Mouse (Mus musculus): ENCODE measurements around the gene Hbb-bh1. TPM values are rescaled to one million over a fixed set of nuclear protein-coding genes. Genes with fewer than 3 reads are reported as not detected.
"Not testable (repeated sequence)": the region's sequence is repeated elsewhere in the genome, so short reads cannot be mapped to it uniquely, and the experiment has no call there.

Hbb-bh1 gene
- polyA plus RNA-seq, 1 experiment from 2014 or later, result 2.5 TPM

DNA sequence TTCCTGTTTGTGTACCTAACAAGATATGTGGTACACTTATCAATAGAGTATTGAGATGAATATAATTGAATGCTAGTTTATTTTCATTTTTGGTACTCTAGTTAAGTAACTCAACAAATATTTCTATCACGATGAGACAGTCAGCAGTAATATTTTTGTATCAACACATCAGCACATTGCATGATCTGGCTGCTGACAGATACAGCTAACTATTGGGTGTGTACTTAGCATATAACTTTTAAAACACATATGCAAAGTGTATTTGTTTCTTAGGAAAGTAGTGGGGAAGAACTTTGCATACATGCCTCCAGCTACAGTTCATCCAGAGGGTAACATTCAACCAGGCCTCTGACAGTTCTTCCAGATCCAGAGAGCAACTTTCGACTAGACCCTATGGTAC is 18.4 kb downstream of the Hbb-bh1 start:
- Histone ChIP-seq H3K4me2 (ENCODE audit: low read length) (no peak overlapping the region), H3K9ac (ENCODE audit: low read length) (no peak overlapping the region), H3K4me1 (ENCODE audit: control insufficient read depth, insufficient read depth, low read length) (no peaks in the 10 kb centered on the region), H3K9me3 (replicated peaks; ENCODE audit: control insufficient read depth, low read length) (no peaks in the 10 kb centered on the region), H3K27ac (ENCODE audit: low read depth, low read length) (no peak overlapping the region), H3K36me3 (ENCODE audit: control insufficient read depth, insufficient read depth, low read length) (no peaks in the 10 kb centered on the region), H3K4me3 (ENCODE audit: low read depth, low read length) (no peak overlapping the region), H3K27me3 (replicated peaks; ENCODE audit: control insufficient read depth, insufficient read depth, low read length) (no peaks in the 10 kb centered on the region)
- WGBS, result 81% methylated on average over 2 of the region's 2 CpGs
- ATAC-seq, result no peak
- DNase-seq (ENCODE audit: low spot score), result no peak

DNA sequence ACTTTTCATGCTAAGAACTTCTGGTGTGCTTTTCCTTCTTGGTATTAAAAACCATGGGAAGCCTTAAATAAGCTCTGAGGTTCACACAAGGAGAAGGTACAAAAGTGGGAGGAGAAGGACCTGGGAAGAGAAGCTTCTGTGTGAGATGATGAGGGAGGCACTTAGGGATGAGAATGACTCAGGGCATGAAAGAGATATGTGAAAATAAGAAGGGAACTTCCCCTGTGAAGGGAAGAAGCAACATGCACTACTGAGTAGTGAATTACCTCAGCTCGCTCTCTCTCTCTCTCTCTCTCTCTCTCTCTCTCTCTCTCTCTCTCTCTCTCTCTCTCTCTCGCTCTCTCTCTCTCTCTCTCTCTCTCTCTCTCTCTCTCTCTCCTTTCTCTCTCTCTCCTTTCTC is 27.9 kb downstream of the Hbb-bh1 start:
- 71% methylated on average over 1 of the region's 2 CpGs for WGBS

DNA sequence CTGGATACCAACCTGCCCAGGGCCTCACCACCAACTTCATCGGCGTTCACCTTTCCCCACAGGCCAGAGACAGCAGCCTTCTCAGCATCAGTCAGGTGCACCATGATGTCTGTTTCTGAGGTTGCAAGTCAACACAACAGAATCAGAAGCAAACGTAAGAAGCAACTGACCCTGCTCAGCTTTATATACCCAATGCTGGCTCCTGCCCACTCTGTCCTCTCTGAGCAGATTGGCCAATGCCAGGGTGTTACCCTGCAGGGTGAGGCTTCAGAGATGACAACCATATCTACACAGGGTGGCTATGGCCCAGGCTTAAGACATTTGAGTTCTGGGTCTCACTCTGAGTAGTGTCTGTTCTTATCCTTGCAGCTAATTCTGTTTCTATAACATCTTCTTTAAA is 29.2 kb downstream of the Hbb-bh1 start, which contains the start of gene Hbb-bt:
Gene Hbb-bt (minus strand): TSS at position 231 of the 400 bp plus-strand sequence.
- no peak for ATAC-seq

More for the DNA sequence above, 27.9 kb downstream of the Hbb-bh1 start:
- H3K27ac ChIP-seq (ENCODE audit: low read depth, low read length); H3K4me1 ChIP-seq (ENCODE audit: control insufficient read depth, insufficient read depth, low read length); ATAC-seq; H3K36me3 ChIP-seq (ENCODE audit: control insufficient read depth, insufficient read depth, low read length); H3K27me3 ChIP-seq (replicated peaks; ENCODE audit: control insufficient read depth, insufficient read depth, low read length); H3K4me2 ChIP-seq (ENCODE audit: low read length); H3K9me3 ChIP-seq (replicated peaks; ENCODE audit: control insufficient read depth, low read length); DNase-seq (ENCODE audit: low spot score); H3K9ac ChIP-seq (ENCODE audit: low read length); H3K4me3 ChIP-seq (ENCODE audit: low read depth, low read length): not testable (repeated sequence)

DNA sequence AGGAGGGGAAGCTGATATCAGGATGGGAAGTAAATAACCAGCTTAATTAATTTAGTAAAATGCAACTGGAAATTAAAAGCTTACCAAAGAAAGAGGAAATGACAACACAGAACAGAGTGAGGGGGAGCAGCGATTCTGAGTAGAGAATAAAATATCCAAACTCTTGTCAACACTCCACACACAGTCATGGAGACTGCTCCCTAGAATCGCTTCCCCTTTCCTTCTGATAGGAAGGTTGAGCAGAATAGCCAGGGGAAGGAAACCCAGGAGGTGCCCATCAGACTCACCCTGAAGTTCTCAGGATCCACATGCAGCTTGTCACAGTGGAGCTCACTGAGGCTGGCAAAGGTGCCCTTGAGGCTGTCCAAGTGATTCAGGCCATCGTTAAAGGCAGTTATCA is 29.8 kb downstream of the Hbb-bh1 start:
- not testable (repeated sequence) for H3K9me3 ChIP-seq (replicated peaks; ENCODE audit: control insufficient read depth, low read length); DNase-seq (ENCODE audit: low spot score); H3K4me2 ChIP-seq (ENCODE audit: low read length); H3K9ac ChIP-seq (ENCODE audit: low read length); H3K4me3 ChIP-seq (ENCODE audit: low read depth, low read length); ATAC-seq; H3K27ac ChIP-seq (ENCODE audit: low read depth, low read length); H3K36me3 ChIP-seq (ENCODE audit: control insufficient read depth, insufficient read depth, low read length); H3K4me1 ChIP-seq (ENCODE audit: control insufficient read depth, insufficient read depth, low read length); H3K27me3 ChIP-seq (replicated peaks; ENCODE audit: control insufficient read depth, insufficient read depth, low read length)
- no CpG with 5 or more reads among the region's 3 CpGs for WGBS

More for the DNA sequence above, 29.2 kb downstream of the Hbb-bh1 start, which contains the start of gene Hbb-bt:
- H3K4me2 ChIP-seq (ENCODE audit: low read length), result no peak within 1 kb of the TSS
- DNase-seq (ENCODE audit: low spot score), result no peak
- H3K9ac ChIP-seq (ENCODE audit: low read length), result no peak within 1 kb of the TSS
- 88% methylated on average over 3 of the region's 3 CpGs for WGBS
- H3K27me3 ChIP-seq (replicated peaks; ENCODE audit: control insufficient read depth, insufficient read depth, low read length), result no peaks in the 10 kb centered on the region
- no peaks in the 10 kb centered on the region for H3K36me3 ChIP-seq (ENCODE audit: control insufficient read depth, insufficient read depth, low read length)
- no peaks in the 10 kb centered on the region for H3K9me3 ChIP-seq (replicated peaks; ENCODE audit: control insufficient read depth, low read length)
- H3K4me3 ChIP-seq (ENCODE audit: low read depth, low read length), result no peak within 1 kb of the TSS
- no peaks in the 10 kb centered on the region for H3K4me1 ChIP-seq (ENCODE audit: control insufficient read depth, insufficient read depth, low read length)
- H3K27ac ChIP-seq (ENCODE audit: low read depth, low read length), result no peak within 1 kb of the TSS

DNA sequence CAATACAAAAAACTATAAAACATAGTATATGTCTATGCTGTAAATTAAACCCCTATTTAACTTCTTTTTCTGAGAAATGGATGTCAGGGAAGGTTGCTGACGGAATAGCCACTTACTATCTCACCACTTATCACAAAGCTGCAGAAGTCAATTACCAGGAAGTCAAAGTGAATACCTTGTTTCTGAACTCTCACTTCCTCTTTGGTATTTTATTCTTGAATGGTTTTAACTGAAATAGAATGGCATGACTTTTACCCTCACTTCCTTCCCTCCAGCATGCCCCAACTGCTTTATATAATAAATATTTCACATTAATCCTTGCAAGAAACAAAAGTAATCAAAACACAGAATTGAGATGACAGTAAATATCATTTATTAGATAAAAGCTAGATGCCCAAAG is 30.8 kb downstream of the Hbb-bh1 start:
- H3K4me3 ChIP-seq (ENCODE audit: low read depth, low read length), result no peak overlapping the region
- H3K36me3 ChIP-seq (ENCODE audit: control insufficient read depth, insufficient read depth, low read length), result no peaks in the 10 kb centered on the region
- WGBS, result 78% methylated on average over 1 of the region's 1 CpGs
- H3K4me2 ChIP-seq (ENCODE audit: low read length), result no peak overlapping the region
- ATAC-seq (no peak), DNase-seq (ENCODE audit: low spot score) (no peak)
- no peaks in the 10 kb centered on the region for H3K9me3 ChIP-seq (replicated peaks; ENCODE audit: control insufficient read depth, low read length)
- no peak overlapping the region for H3K27ac ChIP-seq (ENCODE audit: low read depth, low read length)
- H3K9ac ChIP-seq (ENCODE audit: low read length), result no peak overlapping the region
- H3K4me1 ChIP-seq (ENCODE audit: control insufficient read depth, insufficient read depth, low read length), result no peaks in the 10 kb centered on the region
- H3K27me3 ChIP-seq (replicated peaks; ENCODE audit: control insufficient read depth, insufficient read depth, low read length), result no peaks in the 10 kb centered on the region

DNA sequence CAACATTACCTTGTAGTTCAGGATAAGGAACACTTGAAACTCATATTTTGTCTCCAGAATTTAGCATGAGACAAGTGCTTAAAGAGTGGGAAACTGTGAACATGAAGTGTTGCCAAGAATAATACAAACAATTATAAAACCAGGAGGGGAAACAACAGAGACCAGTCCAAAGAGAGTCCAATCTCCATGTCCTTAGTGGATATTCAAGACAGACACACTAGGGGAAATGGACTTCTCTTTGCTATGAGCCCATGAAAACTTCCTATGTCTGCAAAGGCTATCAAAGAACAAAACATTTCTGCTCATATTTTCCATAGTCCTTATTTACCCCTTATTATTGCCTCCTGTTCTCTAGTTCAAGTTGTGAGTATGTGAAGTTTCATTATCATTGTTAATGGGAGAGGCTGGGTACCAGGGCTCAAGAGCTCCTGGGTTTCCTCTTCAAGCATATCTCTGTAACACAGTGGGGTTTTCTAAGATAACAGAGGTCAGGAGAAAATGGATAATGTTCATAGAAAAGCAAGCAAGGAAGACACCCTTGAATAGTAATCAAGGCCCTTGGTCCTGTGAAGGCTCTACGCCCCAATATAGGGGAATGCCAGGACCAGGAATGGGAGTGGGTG is 31.6 kb downstream of the Hbb-bh1 start:
- Histone ChIP-seq H3K9ac (ENCODE audit: low read length) (no peak overlapping the region), H3K4me3 (ENCODE audit: low read depth, low read length) (no peak overlapping the region), H3K9me3 (replicated peaks; ENCODE audit: control insufficient read depth, low read length) (no peaks in the 10 kb centered on the region), H3K27ac (ENCODE audit: low read depth, low read length) (no peak overlapping the region), H3K27me3 (replicated peaks; ENCODE audit: control insufficient read depth, insufficient read depth, low read length) (no peaks in the 10 kb centered on the region), H3K4me2 (ENCODE audit: low read length) (no peak overlapping the region), H3K36me3 (ENCODE audit: control insufficient read depth, insufficient read depth, low read length) (no peaks in the 10 kb centered on the region), H3K4me1 (ENCODE audit: control insufficient read depth, insufficient read depth, low read length) (no peaks in the 10 kb centered on the region)
- 95% methylated on average over 1 of the region's 1 CpGs for WGBS
- DNase-seq (ENCODE audit: low spot score) (no peak), ATAC-seq (no peak)

DNA sequence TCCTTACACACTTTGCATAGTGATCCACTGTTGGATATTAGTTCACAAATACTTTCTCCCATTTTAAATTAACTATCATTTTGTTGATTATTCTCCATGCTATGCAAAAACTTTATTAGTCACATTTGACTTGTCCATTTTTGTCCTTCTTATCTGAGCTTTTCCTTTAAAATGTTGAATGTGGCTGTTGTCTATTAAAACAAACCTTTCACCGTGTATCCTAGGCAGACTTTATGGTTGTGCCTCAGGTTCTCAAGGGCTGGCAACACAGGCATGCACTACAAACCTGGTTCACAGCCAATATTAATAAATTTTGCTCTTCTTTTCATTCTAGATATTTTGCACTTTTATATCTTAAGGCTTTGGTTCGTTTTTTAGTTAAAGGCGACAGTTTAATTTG is 32.2 kb downstream of the Hbb-bh1 start:
- Histone ChIP-seq H3K36me3 (ENCODE audit: control insufficient read depth, insufficient read depth, low read length) (no peaks in the 10 kb centered on the region), H3K27me3 (replicated peaks; ENCODE audit: control insufficient read depth, insufficient read depth, low read length) (no peaks in the 10 kb centered on the region), H3K4me1 (ENCODE audit: control insufficient read depth, insufficient read depth, low read length) (no peaks in the 10 kb centered on the region), H3K9me3 (replicated peaks; ENCODE audit: control insufficient read depth, low read length) (no peaks in the 10 kb centered on the region), H3K27ac (ENCODE audit: low read depth, low read length) (no peak overlapping the region), H3K4me2 (ENCODE audit: low read length) (no peak overlapping the region), H3K4me3 (ENCODE audit: low read depth, low read length) (no peak overlapping the region), H3K9ac (ENCODE audit: low read length) (no peak overlapping the region)
- ATAC-seq (no peak), DNase-seq (ENCODE audit: low spot score) (no peak)
- WGBS, result 80% methylated on average over 3 of the region's 3 CpGs

DNA sequence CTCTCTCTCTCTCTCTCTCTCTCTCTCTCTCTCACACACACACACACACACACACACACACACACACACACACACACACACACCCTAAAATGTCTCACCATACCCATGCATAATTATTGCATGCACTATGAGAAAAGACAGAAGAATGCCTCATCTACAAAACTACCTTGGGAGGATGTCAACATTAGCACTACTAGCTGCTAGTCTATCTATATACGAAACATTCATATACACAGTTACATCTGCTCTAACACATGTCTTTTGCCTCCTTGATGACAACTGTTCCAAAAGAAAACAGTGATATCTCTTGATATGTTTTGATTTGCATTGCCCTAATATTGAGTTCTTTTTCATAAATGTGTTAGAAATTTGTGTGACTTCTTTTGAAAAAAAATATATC is 32.7 kb downstream of the Hbb-bh1 start:
- no peak overlapping the region for H3K27ac ChIP-seq (ENCODE audit: low read depth, low read length)
- 78% methylated on average over 1 of the region's 1 CpGs for WGBS
- no peaks in the 10 kb centered on the region for H3K9me3 ChIP-seq (replicated peaks; ENCODE audit: control insufficient read depth, low read length)
- no peaks in the 10 kb centered on the region for H3K36me3 ChIP-seq (ENCODE audit: control insufficient read depth, insufficient read depth, low read length)
- ATAC-seq (no peak), DNase-seq (ENCODE audit: low spot score) (no peak)
- H3K4me3 ChIP-seq (ENCODE audit: low read depth, low read length), result no peak overlapping the region
- no peak overlapping the region for H3K4me2 ChIP-seq (ENCODE audit: low read length)
- no peaks in the 10 kb centered on the region for H3K4me1 ChIP-seq (ENCODE audit: control insufficient read depth, insufficient read depth, low read length)
- no peaks in the 10 kb centered on the region for H3K27me3 ChIP-seq (replicated peaks; ENCODE audit: control insufficient read depth, insufficient read depth, low read length)
- no peak overlapping the region for H3K9ac ChIP-seq (ENCODE audit: low read length)

DNA sequence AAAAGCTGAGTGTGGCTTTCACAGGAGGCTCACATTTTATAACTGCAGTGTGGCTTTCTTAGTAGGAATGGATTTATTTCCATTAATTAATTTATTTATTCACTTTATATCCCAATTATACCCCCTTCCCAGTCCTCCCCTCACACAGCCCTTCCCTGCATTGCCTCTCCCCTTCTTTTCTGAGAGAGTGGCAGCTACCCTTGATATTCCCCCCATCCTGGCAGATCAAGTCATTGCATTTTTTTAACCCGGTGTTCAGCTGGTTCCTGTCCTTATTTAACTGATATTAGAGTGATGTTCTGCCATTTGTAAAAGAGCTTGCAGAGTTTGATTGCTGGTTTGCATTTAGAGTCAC is 33.2 kb downstream of the Hbb-bh1 start:
- no peaks in the 10 kb centered on the region for H3K27me3 ChIP-seq (replicated peaks; ENCODE audit: control insufficient read depth, insufficient read depth, low read length)
- no peaks in the 10 kb centered on the region for H3K36me3 ChIP-seq (ENCODE audit: control insufficient read depth, insufficient read depth, low read length)
- H3K4me1 ChIP-seq (ENCODE audit: control insufficient read depth, insufficient read depth, low read length), result no peaks in the 10 kb centered on the region
- H3K4me3 ChIP-seq (ENCODE audit: low read depth, low read length), result no peak overlapping the region
- H3K4me2 ChIP-seq (ENCODE audit: low read length), result no peak overlapping the region
- WGBS, result 79% methylated on average over 1 of the region's 1 CpGs
- no peaks in the 10 kb centered on the region for H3K9me3 ChIP-seq (replicated peaks; ENCODE audit: control insufficient read depth, low read length)
- no peak for ATAC-seq
- H3K27ac ChIP-seq (ENCODE audit: low read depth, low read length), result no peak overlapping the region
- no peak for DNase-seq (ENCODE audit: low spot score)
- H3K9ac ChIP-seq (ENCODE audit: low read length), result no peak overlapping the region

Data from forebrain, embryonic 14.5 days (tissue).